Mouse (Mus musculus): ENCODE data around the gene Matn3. TPM values are rescaled to one million over a fixed set of nuclear protein-coding genes. Genes with fewer than 3 reads are reported as not detected.

Matn3 gene
- 0.20 and 0.25 TPM in 2 replicates for polyA plus RNA-seq (2015; fragmentation: Nextera tagmentation; extraction: Ambion mirVana)

GRCm38 (mm10) chr12:8947714-8948464 lies at the start of gene Matn3:
TSS of gene Matn3 (plus strand) at chr12:8947929.
- peak within 1 kb of the TSS; percentile 51 for H3K4me3 ChIP-seq (replicated peaks)
- H3K9me3 ChIP-seq (replicated peaks) = no peaks in the 10 kb centered on the region
- peak; percentile 73 for ATAC-seq (ENCODE audit: low read depth)
- no peak within 1 kb of the TSS for H3K27ac ChIP-seq
- 2% methylated on average over 42 of the region's 42 CpGs for WGBS (ENCODE audit: insufficient replicate concordance)
- peaks cover 8% of the 10 kb centered on the region for H3K4me1 ChIP-seq (replicated peaks)
- DNase-seq = peak; percentile 37
- H3K36me3 ChIP-seq = no peaks in the 10 kb centered on the region
- H3K9ac ChIP-seq = peak within 1 kb of the TSS; percentile 49; the same call in 1 of the 2 replicates
- H3K4me2 ChIP-seq = peak within 1 kb of the TSS; percentile 70
- H3K27me3 ChIP-seq = peaks cover 36% of the 10 kb centered on the region

DNA sequence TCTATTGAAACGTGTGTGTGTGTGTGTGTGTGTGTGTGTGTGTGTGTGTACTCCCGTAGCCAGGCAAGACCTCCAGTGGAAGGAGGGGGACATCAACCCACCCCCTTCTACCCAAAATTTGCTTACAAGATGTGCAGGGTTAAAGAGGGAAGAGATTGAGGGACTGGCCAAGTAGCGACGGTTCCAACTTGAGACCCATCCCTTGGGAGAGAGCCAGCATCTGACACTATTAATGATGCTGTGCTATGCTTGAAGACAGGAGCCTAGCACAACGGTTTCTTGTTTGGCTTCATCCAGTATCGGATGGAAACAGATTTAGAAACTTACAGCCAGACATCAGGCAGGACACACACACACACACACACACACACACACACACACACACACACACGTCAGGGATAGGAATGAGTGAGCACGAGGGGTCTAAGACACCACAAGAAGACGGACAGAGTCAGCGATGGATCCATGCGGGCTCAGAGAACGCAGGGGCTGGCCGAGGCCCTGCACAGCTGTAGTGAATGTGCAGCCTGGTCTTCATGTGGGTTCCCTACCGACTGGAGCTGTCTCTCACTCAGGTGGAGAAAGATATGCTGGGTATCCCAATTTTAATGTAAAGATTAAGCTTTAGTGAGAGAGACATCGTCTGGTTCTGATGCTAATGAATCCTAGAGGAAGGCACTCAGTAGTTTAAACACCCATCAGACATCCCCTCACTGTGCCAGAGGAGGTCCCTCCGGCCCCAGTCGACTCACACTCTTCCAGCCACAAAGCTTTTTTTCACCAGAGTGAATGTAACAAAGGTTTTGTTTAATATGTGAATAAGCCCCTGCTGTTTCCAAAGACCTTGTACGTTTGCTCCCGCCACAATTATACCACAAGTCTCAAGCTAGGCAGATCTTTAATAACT lies 48.6 kb upstream of the Matn3 start:
- Histone ChIP-seq H3K36me3 (no peaks in the 10 kb centered on the region), H3K4me1 (replicated peaks) (peaks cover 14% of the 10 kb centered on the region), H3K27ac (no peak overlapping the region), H3K4me3 (replicated peaks) (no peak overlapping the region), H3K9me3 (replicated peaks) (no peaks in the 10 kb centered on the region), H3K4me2 (no peak overlapping the region), H3K9ac (no peak overlapping the region), H3K27me3 (no peaks in the 10 kb centered on the region)
- DNase-seq (no peak), ATAC-seq (ENCODE audit: low read depth) (no peak)
- WGBS (ENCODE audit: insufficient replicate concordance) = 63% methylated on average over 19 of the region's 19 CpGs

GRCm38 (mm10) chr12:8900107-8900698 lies 47.5 kb upstream of the Matn3 start:
- Histone ChIP-seq H3K4me1 (replicated peaks) (peaks cover 14% of the 10 kb centered on the region), H3K4me2 (no peak overlapping the region), H3K9ac (no peak overlapping the region), H3K4me3 (replicated peaks) (no peak overlapping the region), H3K9me3 (replicated peaks) (no peaks in the 10 kb centered on the region), H3K27ac (no peak overlapping the region), H3K36me3 (no peaks in the 10 kb centered on the region), H3K27me3 (no peaks in the 10 kb centered on the region)
- WGBS (ENCODE audit: insufficient replicate concordance) = 36% methylated on average over 4 of the region's 4 CpGs
- DNase-seq = no peak
- no peak for ATAC-seq (ENCODE audit: low read depth)

- ATAC-seq (ENCODE audit: low read depth) = peak; percentile 48; the same call in 1 of the 2 replicates
- H3K9me3 ChIP-seq (replicated peaks) = no peaks in the 10 kb centered on the region
- no peak overlapping the region for H3K9ac ChIP-seq
- H3K27me3 ChIP-seq = no peaks in the 10 kb centered on the region
- WGBS (ENCODE audit: insufficient replicate concordance) = 31% methylated on average over 5 of the region's 5 CpGs
- no peak for DNase-seq
- no peak overlapping the region for H3K4me3 ChIP-seq (replicated peaks)
- no peak overlapping the region for H3K27ac ChIP-seq
- no peaks in the 10 kb centered on the region for H3K36me3 ChIP-seq
- H3K4me2 ChIP-seq = no peak overlapping the region
- H3K4me1 ChIP-seq (replicated peaks) = peaks cover 14% of the 10 kb centered on the region
Measured at GRCm38 (mm10) chr12:8900919-8901663, 46.6 kb upstream of the Matn3 start.

- 49% methylated on average over 2 of the region's 2 CpGs for WGBS (ENCODE audit: insufficient replicate concordance)
- ATAC-seq (ENCODE audit: low read depth) = no peak
- H3K4me2 ChIP-seq = no peak overlapping the region
- H3K4me1 ChIP-seq (replicated peaks) = peaks cover 14% of the 10 kb centered on the region
- no peaks in the 10 kb centered on the region for H3K27me3 ChIP-seq
- no peak overlapping the region for H3K27ac ChIP-seq
- no peak overlapping the region for H3K9ac ChIP-seq
- DNase-seq = no peak
- H3K4me3 ChIP-seq (replicated peaks) = no peak overlapping the region
- H3K36me3 ChIP-seq = no peaks in the 10 kb centered on the region
- H3K9me3 ChIP-seq (replicated peaks) = no peaks in the 10 kb centered on the region
Measured at GRCm38 (mm10) chr12:8901934-8902333, 45.8 kb upstream of the Matn3 start.

- no peak overlapping the region for H3K4me3 ChIP-seq (replicated peaks)
- ATAC-seq (ENCODE audit: low read depth) = peak; percentile 41; the same call in 1 of the 2 replicates
- H3K27ac ChIP-seq = no peak overlapping the region
- no peak overlapping the region for H3K9ac ChIP-seq
- no peak for DNase-seq
- no peaks in the 10 kb centered on the region for H3K27me3 ChIP-seq
- H3K36me3 ChIP-seq = no peaks in the 10 kb centered on the region
- H3K4me1 ChIP-seq (replicated peaks) = peaks cover 14% of the 10 kb centered on the region
- whole genome bisulfite sequencing (ENCODE audit: insufficient replicate concordance) = 46% methylated on average over 3 of the region's 3 CpGs
- H3K4me2 ChIP-seq = no peak overlapping the region
- H3K9me3 ChIP-seq (replicated peaks) = no peaks in the 10 kb centered on the region
Measured at GRCm38 (mm10) chr12:8902479-8902878, 45.2 kb upstream of the Matn3 start.

DNA sequence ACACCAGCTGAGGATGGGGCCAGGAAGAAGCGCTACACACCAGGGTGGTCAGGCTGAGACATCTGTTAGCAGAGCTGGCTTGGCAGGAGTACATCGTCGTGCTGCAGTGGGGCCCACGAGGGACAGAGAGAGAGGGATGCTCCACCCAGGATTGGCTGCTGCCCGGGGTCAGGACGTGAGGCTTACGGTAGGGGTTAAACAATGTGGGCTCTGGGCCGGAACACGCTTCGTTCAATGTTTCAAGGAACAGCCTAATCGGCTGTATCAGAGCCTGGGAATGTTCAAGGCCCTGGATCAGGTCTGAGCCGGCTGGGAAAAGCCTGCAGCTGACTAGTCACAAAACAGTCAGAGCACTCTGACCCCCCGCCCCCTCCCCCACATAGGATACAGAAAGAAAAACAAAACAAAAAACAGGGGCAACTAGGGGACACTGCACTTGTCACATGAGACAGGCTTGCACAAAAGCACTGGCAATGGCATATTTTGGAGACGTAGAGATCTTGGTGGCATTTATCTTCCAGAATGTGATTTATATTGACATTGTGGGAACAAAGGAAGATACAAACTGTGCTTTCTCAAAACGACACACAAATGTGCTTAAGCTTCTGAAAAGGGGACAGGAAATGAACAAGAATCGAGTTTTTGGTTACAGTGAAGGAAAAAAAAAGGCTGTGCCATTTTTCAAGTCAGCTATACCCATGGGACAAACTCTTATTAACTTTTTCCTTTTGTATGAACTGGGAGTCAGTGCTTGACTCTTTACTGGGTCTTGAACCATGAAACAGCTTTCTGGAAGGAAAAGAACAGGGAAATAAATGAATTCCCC lies 34.7 kb upstream of the Matn3 start:
- Histone ChIP-seq H3K27me3 (no peaks in the 10 kb centered on the region), H3K9ac (no peak overlapping the region), H3K9me3 (replicated peaks) (no peaks in the 10 kb centered on the region), H3K36me3 (no peaks in the 10 kb centered on the region), H3K4me2 (no peak overlapping the region), H3K27ac (no peak overlapping the region), H3K4me3 (replicated peaks) (no peak overlapping the region), H3K4me1 (replicated peaks) (peaks cover 7% of the 10 kb centered on the region)
- 37% methylated on average over 16 of the region's 16 CpGs for WGBS (ENCODE audit: insufficient replicate concordance)
- ATAC-seq (ENCODE audit: low read depth) (no peak), DNase-seq (no peak)

- Histone ChIP-seq H3K36me3 (no peaks in the 10 kb centered on the region), H3K9ac (no peak overlapping the region), H3K9me3 (replicated peaks) (no peaks in the 10 kb centered on the region), H3K27me3 (no peaks in the 10 kb centered on the region), H3K4me2 (no peak overlapping the region), H3K4me1 (replicated peaks) (peaks cover 7% of the 10 kb centered on the region), H3K27ac (no peak overlapping the region), H3K4me3 (replicated peaks) (no peak overlapping the region)
- WGBS (ENCODE audit: insufficient replicate concordance) = 62% methylated on average over 9 of the region's 9 CpGs
- DNase-seq = no peak
- ATAC-seq (ENCODE audit: low read depth) = no peak
Measured at GRCm38 (mm10) chr12:8913701-8914340, 33.9 kb upstream of the Matn3 start.

DNA sequence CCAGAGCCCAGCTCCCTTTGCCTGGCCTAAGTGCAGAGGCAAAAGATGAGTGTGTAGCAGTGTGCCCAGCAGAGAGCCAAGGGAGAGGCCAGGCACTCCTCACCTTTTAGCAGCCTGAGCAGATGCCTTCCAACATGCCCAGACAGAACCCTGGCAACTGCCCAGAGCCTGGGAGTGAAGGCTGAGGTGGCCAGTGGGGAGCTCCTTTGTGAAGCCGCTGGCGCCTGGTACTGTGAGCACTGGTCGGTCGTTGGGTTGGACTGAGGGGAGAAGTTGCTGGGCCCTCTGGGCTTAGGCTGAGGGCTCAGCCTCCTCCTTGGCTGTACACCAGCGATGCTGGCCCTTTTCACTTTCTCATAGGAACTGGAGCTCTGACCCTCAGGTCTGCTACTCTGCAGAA lies 31.4 kb upstream of the Matn3 start:
- Histone ChIP-seq H3K4me3 (replicated peaks) (no peak overlapping the region), H3K9ac (no peak overlapping the region), H3K9me3 (replicated peaks) (no peaks in the 10 kb centered on the region), H3K27ac (no peak overlapping the region), H3K36me3 (no peaks in the 10 kb centered on the region), H3K4me2 (no peak overlapping the region), H3K27me3 (no peaks in the 10 kb centered on the region), H3K4me1 (replicated peaks) (peaks cover 16% of the 10 kb centered on the region)
- ATAC-seq (ENCODE audit: low read depth) (no peak), DNase-seq (no peak)
- WGBS (ENCODE audit: insufficient replicate concordance) = 65% methylated on average over 5 of the region's 5 CpGs

DNA sequence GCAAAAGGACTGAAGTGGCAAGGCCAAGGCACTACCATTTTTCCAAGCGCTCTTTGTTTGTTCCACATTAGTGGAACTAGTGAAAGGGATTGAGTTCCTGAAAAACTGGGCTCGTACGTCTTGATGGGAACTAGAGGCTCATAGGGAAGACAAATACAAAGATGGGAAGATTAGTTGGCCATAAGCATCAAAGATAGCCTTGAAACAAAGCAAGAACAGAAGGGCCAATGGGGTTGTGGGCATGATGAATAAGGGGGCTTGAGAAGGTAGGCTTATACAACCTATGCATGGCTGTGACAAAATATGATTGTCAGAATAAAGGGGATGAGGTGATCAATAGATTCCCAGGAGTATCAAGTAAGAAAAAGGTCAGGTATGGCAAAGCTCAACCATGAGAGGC lies 28.5 kb upstream of the Matn3 start:
- ATAC-seq (ENCODE audit: low read depth) (no peak), DNase-seq (no peak)
- no peak overlapping the region for H3K4me3 ChIP-seq (replicated peaks)
- H3K36me3 ChIP-seq = 0 out of 2 replicates have a peak, but pooled peaks cover 1% of the 10 kb centered on the region
- no peaks in the 10 kb centered on the region for H3K9me3 ChIP-seq (replicated peaks)
- H3K27me3 ChIP-seq = no peaks in the 10 kb centered on the region
- no peak overlapping the region for H3K9ac ChIP-seq
- WGBS (ENCODE audit: insufficient replicate concordance) = 80% methylated on average over 3 of the region's 3 CpGs
- H3K4me2 ChIP-seq = no peak overlapping the region
- H3K4me1 ChIP-seq (replicated peaks) = peaks cover 23% of the 10 kb centered on the region
- H3K27ac ChIP-seq = no peak overlapping the region

All from liver, embryonic 13.5 days (tissue).